In the genomic region with DNA sequence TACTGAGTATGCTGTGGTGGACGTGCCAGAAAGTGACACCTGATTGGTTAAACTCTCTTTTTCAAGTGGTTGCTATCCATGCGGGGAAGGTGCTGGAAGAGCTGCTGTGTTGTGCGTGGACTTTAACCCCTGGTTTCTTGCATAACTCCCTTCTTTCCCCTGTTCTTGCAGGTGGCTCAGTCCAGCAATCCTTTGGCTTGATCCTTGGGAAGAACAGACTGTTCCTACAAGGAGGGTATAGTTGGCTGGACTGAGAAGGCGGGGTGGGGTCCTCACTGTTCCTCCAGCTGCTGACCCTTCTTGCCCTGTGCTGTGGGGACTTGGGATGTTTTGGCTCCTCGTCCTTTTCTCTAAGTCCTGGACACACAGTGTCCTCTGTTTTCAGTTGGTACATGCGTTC, we compare ENCODE assay signal across 1 mouse cellular context.
TF ChIP-seq lines count a peak whose summit lies in the region.

No protein-coding gene starts in this region.

TF ChIP-seq in MEL, 35 proteins besides CTCF, POLR2A, EP300 and RAD21 (continued from another document):
- no peak for TF ChIP-seq CHD1 (IDR thresholded peaks at IDR 0.05; ENCODE audit: low read depth, low read length)
- no peak for TF ChIP-seq USF2 (IDR thresholded peaks at IDR 0.05; ENCODE audit: borderline replicate concordance in 1 of 2, insufficient read depth in 1 of 2, low read depth in 1 of 2, low read length in 2 of 2)
- no peak for TF ChIP-seq NRF1 (IDR thresholded peaks at IDR 0.05; ENCODE audit: insufficient read depth, low read depth, low read length, poor library complexity, severe bottlenecking)
- TF ChIP-seq TCF12 (IDR thresholded peaks at IDR 0.05; ENCODE audit: low read depth, low read length) = no peak
- TF ChIP-seq GATA1 (IDR thresholded peaks at IDR 0.05; ENCODE audit: low read depth, low read length) = no peak
- no peak for TF ChIP-seq POLR2AphosphoS2 (IDR thresholded peaks at IDR 0.05; ENCODE audit: low read length)
- no peak for TF ChIP-seq E2F4 (IDR thresholded peaks at IDR 0.05; ENCODE audit: borderline replicate concordance, low read depth, low read length)
- no peak for TF ChIP-seq TBP (IDR thresholded peaks at IDR 0.05; ENCODE audit: low read depth, low read length)
